Comparison of ENCODE assay signal across 39 mouse cellular contexts in the genomic region with DNA sequence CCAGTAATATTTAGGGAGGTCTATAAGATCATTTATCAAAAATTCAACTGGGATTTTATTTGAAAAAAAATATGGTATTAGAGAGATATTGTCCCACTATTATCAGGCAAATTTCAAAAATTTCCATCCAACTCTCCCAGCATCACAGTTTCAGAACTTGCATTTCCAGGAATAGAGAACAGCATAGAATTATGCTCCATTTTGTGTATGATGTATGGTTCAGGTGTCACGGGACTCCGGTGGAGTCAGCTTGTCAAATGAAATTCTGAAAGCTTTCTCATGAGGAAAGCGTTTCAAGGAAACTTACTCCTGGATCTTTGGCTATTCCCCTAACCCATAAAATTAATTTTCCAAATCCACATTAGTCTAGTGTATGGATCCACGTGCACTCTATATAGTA. TPM values are rescaled to one million over a fixed set of nuclear protein-coding genes. Genes with fewer than 3 reads are reported as not detected.
"Had no signal": no experiment of that assay in that cellular context is flagged by ENCODE, and none has a peak within 500 bp of the region (broad histone marks: within the 10 kb centered on the region; RNA-seq: fewer than 3 reads in every experiment).

No protein-coding gene starts in this region.

- H3K4me2 ChIP-seq: embryonic facial prominence, embryonic 12.5 days; embryonic facial prominence, embryonic 13.5 days; embryonic facial prominence, embryonic 15.5 days; forebrain, embryonic 12.5 days; forebrain, embryonic 13.5 days; forebrain, embryonic 15.5 days had no signal

- H3K36me3 ChIP-seq: embryonic facial prominence, embryonic 10.5 days; embryonic facial prominence, embryonic 12.5 days; embryonic facial prominence, embryonic 13.5 days; embryonic facial prominence, embryonic 15.5 days; forebrain, embryonic 10.5 days; forebrain, embryonic 12.5 days; forebrain, embryonic 15.5 days had no signal

- H3K4me1 ChIP-seq: embryonic facial prominence, embryonic 10.5 days; embryonic facial prominence, embryonic 12.5 days; embryonic facial prominence, embryonic 13.5 days; embryonic facial prominence, embryonic 15.5 days; forebrain, embryonic 10.5 days; forebrain, embryonic 12.5 days; forebrain, embryonic 13.5 days; forebrain, embryonic 15.5 days had no signal

- H3K27me3 ChIP-seq: embryonic facial prominence, embryonic 12.5 days; embryonic facial prominence, embryonic 13.5 days; embryonic facial prominence, embryonic 15.5 days; forebrain, embryonic 12.5 days; forebrain, embryonic 13.5 days; forebrain, embryonic 15.5 days had no signal

- ATAC-seq: forebrain, embryonic 13.5 days; forebrain, embryonic 14.5 days; forebrain, embryonic 15.5 days; forebrain, embryonic 16.5 days; forebrain, postnatal 0 days had no signal

- DNase-seq: cerebellum, adult 2 months; cerebellum, adult 8-10 months; cerebellum, adult 9-10 months; cerebellum, adult 9-11 months; cerebellum, postnatal 10 days; cerebellum, postnatal 14 days; cerebellum, postnatal 25 days; cerebellum, postnatal 36 days; embryo, embryonic 11 days; forebrain, postnatal 0 days; gastrocnemius, adult 2 months; gastrocnemius, postnatal 10 days; gastrocnemius, postnatal 14 days; gastrocnemius, postnatal 25 days; heart, adult 11 months; heart, adult 18-20 months; heart, adult 2 months had no signal

- H3K9ac ChIP-seq: embryonic facial prominence, embryonic 12.5 days; embryonic facial prominence, embryonic 13.5 days; embryonic facial prominence, embryonic 15.5 days; forebrain, embryonic 12.5 days; forebrain, embryonic 13.5 days; forebrain, embryonic 15.5 days; forebrain, postnatal 0 days had no signal

- H3K4me3 ChIP-seq: embryonic facial prominence, embryonic 10.5 days; embryonic facial prominence, embryonic 12.5 days; embryonic facial prominence, embryonic 13.5 days; embryonic facial prominence, embryonic 15.5 days; erythroblast, embryonic 14.5 days; forebrain, embryonic 10.5 days; forebrain, embryonic 12.5 days; forebrain, embryonic 13.5 days; forebrain, embryonic 15.5 days; gastrocnemius, adult 2 months; heart, adult 2 months had no signal

- H3K27ac ChIP-seq: embryonic facial prominence, embryonic 10.5 days; embryonic facial prominence, embryonic 12.5 days; embryonic facial prominence, embryonic 13.5 days; embryonic facial prominence, embryonic 15.5 days; forebrain, embryonic 10.5 days; forebrain, embryonic 12.5 days; forebrain, embryonic 13.5 days; forebrain, embryonic 15.5 days; gastrocnemius, adult 2 months; heart, adult 2 months had no signal

- H3K9me3 ChIP-seq: embryonic facial prominence, embryonic 10.5 days; embryonic facial prominence, embryonic 12.5 days; embryonic facial prominence, embryonic 13.5 days; embryonic facial prominence, embryonic 15.5 days; forebrain, embryonic 10.5 days; forebrain, embryonic 12.5 days; forebrain, embryonic 13.5 days; forebrain, embryonic 15.5 days had no signal

RNA-seq across cellular contexts. Expression of a gene that starts 1.6 kb away (rescaled TPM):
- total RNA-seq: common myeloid progenitor, adult 5-6 weeks; forebrain, postnatal 0 days; gastrocnemius, adult 18-20 months; gastrocnemius, adult 2 months; gastrocnemius, adult 8-10 months; gastrocnemius, postnatal 10 days; gastrocnemius, postnatal 14 days; gastrocnemius, postnatal 25 days; gastrocnemius, postnatal 4 days; granulocyte monocyte progenitor cell, adult 5-6 weeks; heart, adult 18-20 months; heart, adult 2 months had no signal
- polyA plus RNA-seq: cerebellum, adult 2 months; cortical plate, adult 2 months; embryonic facial prominence, embryonic 10.5 days; embryonic facial prominence, embryonic 11.5 days; embryonic facial prominence, embryonic 12.5 days; erythroblast, embryonic 14.5 days; forebrain, embryonic 10.5 days; forebrain, embryonic 11.5 days; forebrain, embryonic 12.5 days; forebrain, embryonic 13.5 days; forebrain, embryonic 14.5 days; forebrain, embryonic 15.5 days; forebrain, embryonic 16.5 days; forebrain, postnatal 0 days; frontal cortex, adult 2 months; gonadal fat pad, adult 2 months; heart, adult 2 months had no signal

RNA-seq across cellular contexts. Expression of a gene that starts 19.4 kb away (rescaled TPM):
- total RNA-seq: common myeloid progenitor, adult 5-6 weeks; forebrain, postnatal 0 days; gastrocnemius, adult 18-20 months; gastrocnemius, adult 2 months; gastrocnemius, adult 8-10 months; gastrocnemius, postnatal 10 days; gastrocnemius, postnatal 14 days; gastrocnemius, postnatal 25 days; gastrocnemius, postnatal 4 days; granulocyte monocyte progenitor cell, adult 5-6 weeks; heart, adult 18-20 months; heart, adult 2 months had no signal
- polyA plus RNA-seq: cerebellum, adult 2 months; cortical plate, adult 2 months; embryonic facial prominence, embryonic 10.5 days; embryonic facial prominence, embryonic 11.5 days; embryonic facial prominence, embryonic 12.5 days; embryonic facial prominence, embryonic 13.5 days; embryonic facial prominence, embryonic 14.5 days; embryonic facial prominence, embryonic 15.5 days; erythroblast, embryonic 14.5 days; forebrain, embryonic 10.5 days; forebrain, embryonic 11.5 days; forebrain, embryonic 12.5 days; forebrain, embryonic 13.5 days; forebrain, embryonic 14.5 days; forebrain, embryonic 15.5 days; forebrain, embryonic 16.5 days; forebrain, postnatal 0 days; frontal cortex, adult 2 months; gonadal fat pad, adult 2 months; heart, adult 2 months had no signal

RNA-seq across cellular contexts. Expression of a gene that starts 26.9 kb away (rescaled TPM):
- total RNA-seq: forebrain, postnatal 0 days; gastrocnemius, adult 18-20 months; gastrocnemius, adult 2 months; gastrocnemius, adult 8-10 months; gastrocnemius, postnatal 10 days; gastrocnemius, postnatal 14 days; gastrocnemius, postnatal 25 days; gastrocnemius, postnatal 4 days; granulocyte monocyte progenitor cell, adult 5-6 weeks; heart, adult 18-20 months; heart, adult 2 months had no signal
- polyA plus RNA-seq: cerebellum, adult 2 months; erythroblast, embryonic 14.5 days; forebrain, embryonic 11.5 days; forebrain, embryonic 14.5 days; forebrain, embryonic 15.5 days; forebrain, embryonic 16.5 days; forebrain, postnatal 0 days; frontal cortex, adult 2 months; gonadal fat pad, adult 2 months; heart, adult 2 months had no signal

RNA-seq across cellular contexts. Expression of a gene that starts 31.7 kb away (rescaled TPM):
- total RNA-seq: common myeloid progenitor, adult 5-6 weeks; forebrain, postnatal 0 days; gastrocnemius, adult 18-20 months; gastrocnemius, adult 2 months; gastrocnemius, adult 8-10 months; gastrocnemius, postnatal 10 days; gastrocnemius, postnatal 14 days; gastrocnemius, postnatal 25 days; gastrocnemius, postnatal 4 days; granulocyte monocyte progenitor cell, adult 5-6 weeks; heart, adult 18-20 months; heart, adult 2 months had no signal
- polyA plus RNA-seq: cerebellum, adult 2 months; cortical plate, adult 2 months; embryonic facial prominence, embryonic 10.5 days; embryonic facial prominence, embryonic 11.5 days; embryonic facial prominence, embryonic 12.5 days; embryonic facial prominence, embryonic 13.5 days; embryonic facial prominence, embryonic 14.5 days; erythroblast, embryonic 14.5 days; forebrain, embryonic 10.5 days; forebrain, embryonic 11.5 days; forebrain, embryonic 12.5 days; forebrain, embryonic 13.5 days; forebrain, embryonic 14.5 days; forebrain, embryonic 15.5 days; forebrain, embryonic 16.5 days; forebrain, postnatal 0 days; frontal cortex, adult 2 months; gonadal fat pad, adult 2 months; heart, adult 2 months had no signal

RNA-seq across cellular contexts. Expression of a gene that starts 38.5 kb away (rescaled TPM):
- total RNA-seq: common myeloid progenitor, adult 5-6 weeks; forebrain, postnatal 0 days; gastrocnemius, adult 18-20 months; gastrocnemius, adult 2 months; gastrocnemius, adult 8-10 months; gastrocnemius, postnatal 10 days; gastrocnemius, postnatal 14 days; gastrocnemius, postnatal 25 days; gastrocnemius, postnatal 4 days; granulocyte monocyte progenitor cell, adult 5-6 weeks; heart, adult 18-20 months; heart, adult 2 months had no signal
- polyA plus RNA-seq: cerebellum, adult 2 months; cortical plate, adult 2 months; embryonic facial prominence, embryonic 10.5 days; embryonic facial prominence, embryonic 11.5 days; embryonic facial prominence, embryonic 12.5 days; embryonic facial prominence, embryonic 13.5 days; embryonic facial prominence, embryonic 14.5 days; embryonic facial prominence, embryonic 15.5 days; erythroblast, embryonic 14.5 days; forebrain, embryonic 10.5 days; forebrain, embryonic 11.5 days; forebrain, embryonic 12.5 days; forebrain, embryonic 13.5 days; forebrain, embryonic 14.5 days; forebrain, embryonic 15.5 days; forebrain, embryonic 16.5 days; forebrain, postnatal 0 days; frontal cortex, adult 2 months; gonadal fat pad, adult 2 months; heart, adult 2 months had no signal
